Mouse (Mus musculus) G1E (cell line): ENCODE data around the gene Ppcs.

Experiments used
- CTCF ChIP-seq: IDR thresholded peaks from 2 replicates; pipeline ENCODE4 v1.5.1; 2012; ENCODE audit warnings: low read depth, low read length, inconsistent platforms, mixed read lengths
- GATA1 ChIP-seq: IDR thresholded peaks from 2 replicates; pipeline ENCODE4 v1.6.1; 2012; ENCODE audit warnings: borderline replicate concordance, low read length, inconsistent platforms, mixed read lengths
- POLR2AphosphoS5 ChIP-seq: IDR thresholded peaks from 2 replicates; pipeline ENCODE4 v1.6.1; 2012; ENCODE audit warnings: low read depth, low read length, inconsistent platforms; ENCODE audit not compliant: insufficient replicate concordance
- TAL1 ChIP-seq: conservative IDR thresholded peaks from 2 replicates; pipeline ENCODE4 v1.6.1; 2012; ENCODE audit warnings: low read depth, low read length, inconsistent platforms, mixed read lengths

GRCm38 (mm10) chr4:119417894-119418293 lies 4.3 kb downstream of the Ppcs start:
- TF ChIP-seq CTCF (no peak), GATA1 (no peak), TAL1 (peak; percentile 70), POLR2AphosphoS5 (no peak)
